Mouse (Mus musculus) frontal cortex, adult (tissue): ENCODE data around the gene Hist1h3b.
"Not testable (repeated sequence)": the region's sequence is repeated elsewhere in the genome, so short reads cannot be mapped to it uniquely, and the experiment has no call there.

Experiments used
- ATAC-seq: cut with Nextera tagmentation; 2 replicates; pipeline ENCODE4 v1.9.2; 2017; ENCODE audit warnings: mild to moderate bottlenecking, moderate library complexity, mixed read lengths; ENCODE audit not compliant: low TSS enrichment

Hist1h3b gene

GRCm38 (mm10) chr13:23752067-23752741 lies at the start of gene Hist1h3b:
Gene Hist1h3b (plus strand): TSS chr13:23752267.
- peak; percentile 86 for ATAC-seq

- ATAC-seq = not testable (repeated sequence)
Observed at GRCm38 (mm10) chr13:23702801-23703200, 49.3 kb upstream of the Hist1h3b start.

- ATAC-seq = no peak
Observed at GRCm38 (mm10) chr13:23705751-23706356, 46.2 kb upstream of the Hist1h3b start.

- no peak for ATAC-seq
Observed at GRCm38 (mm10) chr13:23706771-23707170, 45.3 kb upstream of the Hist1h3b start.

- no peak for ATAC-seq
Observed at GRCm38 (mm10) chr13:23708041-23708440, 44.0 kb upstream of the Hist1h3b start.

GRCm38 (mm10) chr13:23708654-23709053 lies 43.4 kb upstream of the Hist1h3b start:
- ATAC-seq = no peak

- no peak; the same call in 1 of the 2 replicates for ATAC-seq
Observed at GRCm38 (mm10) chr13:23709714-23710373, 42.2 kb upstream of the Hist1h3b start.

- peak; percentile 98 for ATAC-seq
Observed at GRCm38 (mm10) chr13:23710374-23711089, 41.5 kb upstream of the Hist1h3b start, which contains the start of gene Hfe. Gene Hfe (minus strand): TSS chr13:23710854.

- ATAC-seq = no peak
Observed at GRCm38 (mm10) chr13:23716261-23717042, 35.6 kb upstream of the Hist1h3b start.

GRCm38 (mm10) chr13:23717176-23717575 lies 34.9 kb upstream of the Hist1h3b start:
- no peak for ATAC-seq

- ATAC-seq = not testable (repeated sequence)
Observed at GRCm38 (mm10) chr13:23717593-23718245, 34.3 kb upstream of the Hist1h3b start.

- no peak for ATAC-seq
Observed at GRCm38 (mm10) chr13:23724239-23724638, 27.8 kb upstream of the Hist1h3b start.

GRCm38 (mm10) chr13:23725213-23725612 lies 26.9 kb upstream of the Hist1h3b start:
- no peak for ATAC-seq

GRCm38 (mm10) chr13:23728472-23729191 lies 23.4 kb upstream of the Hist1h3b start:
- ATAC-seq = no peak

- no peak for ATAC-seq
Observed at GRCm38 (mm10) chr13:23729192-23729525, 22.9 kb upstream of the Hist1h3b start.

- ATAC-seq = no peak
Observed at GRCm38 (mm10) chr13:23729706-23730105, 22.4 kb upstream of the Hist1h3b start.

- no peak for ATAC-seq
Observed at GRCm38 (mm10) chr13:23730479-23730878, 21.6 kb upstream of the Hist1h3b start.

- ATAC-seq = peak; percentile 77
Observed at GRCm38 (mm10) chr13:23732156-23732804, 19.8 kb upstream of the Hist1h3b start.

GRCm38 (mm10) chr13:23737091-23737490 lies 15.0 kb upstream of the Hist1h3b start:
- ATAC-seq = no peak

GRCm38 (mm10) chr13:23738041-23738440 lies 14.0 kb upstream of the Hist1h3b start:
- no peak for ATAC-seq
